Mouse (Mus musculus) left cerebral cortex, adult 18-20 months (tissue): ENCODE measurements around the gene Spata25. TPM values are rescaled to one million over a fixed set of nuclear protein-coding genes. Genes with fewer than 3 reads are reported as not detected.

Source experiments
- DNase-seq, 2 experiments: peaks; one replicate each; pipeline ENCODE4 v3.0.0; 2021 to 2022; ENCODE audit warnings: low spot score in 2 of 2, mixed read lengths in 1 of 2
- total RNA-seq, 2 experiments: library from RNA; stranded (reverse); gene quantifications; 2 replicates each; pipeline ENCODE4 v1.2.3; 2021

The Spata25 gene
- total RNA-seq, 2 experiments from 2014 or later: not detected

DNA sequence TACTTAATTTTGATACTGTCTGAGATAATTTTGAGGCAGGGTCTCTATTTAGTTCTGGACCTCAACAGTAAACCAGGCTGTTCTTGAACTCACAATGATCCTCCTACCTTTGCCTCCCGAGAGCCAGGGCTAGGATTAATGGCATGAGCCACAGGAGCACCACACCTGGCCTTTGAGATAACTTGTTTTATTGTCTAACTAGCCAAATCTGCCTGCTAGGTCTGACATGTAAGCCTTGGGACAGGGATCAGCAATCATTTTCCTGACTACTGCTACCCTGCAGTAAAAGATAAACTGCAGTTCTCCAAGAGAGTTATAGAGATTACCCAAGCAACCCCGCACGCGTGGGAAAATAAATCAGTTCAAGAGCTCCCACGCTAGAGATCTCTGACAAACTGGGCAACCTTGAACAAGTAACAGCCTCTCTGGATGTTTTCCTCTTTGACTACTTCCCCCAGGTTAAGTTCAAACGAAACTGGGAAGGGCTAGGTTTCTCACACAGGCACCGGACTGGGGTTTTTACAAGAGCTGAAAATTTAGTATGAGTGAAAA is 43.4 kb downstream of the Spata25 start:
- DNase-seq: no peak

DNA sequence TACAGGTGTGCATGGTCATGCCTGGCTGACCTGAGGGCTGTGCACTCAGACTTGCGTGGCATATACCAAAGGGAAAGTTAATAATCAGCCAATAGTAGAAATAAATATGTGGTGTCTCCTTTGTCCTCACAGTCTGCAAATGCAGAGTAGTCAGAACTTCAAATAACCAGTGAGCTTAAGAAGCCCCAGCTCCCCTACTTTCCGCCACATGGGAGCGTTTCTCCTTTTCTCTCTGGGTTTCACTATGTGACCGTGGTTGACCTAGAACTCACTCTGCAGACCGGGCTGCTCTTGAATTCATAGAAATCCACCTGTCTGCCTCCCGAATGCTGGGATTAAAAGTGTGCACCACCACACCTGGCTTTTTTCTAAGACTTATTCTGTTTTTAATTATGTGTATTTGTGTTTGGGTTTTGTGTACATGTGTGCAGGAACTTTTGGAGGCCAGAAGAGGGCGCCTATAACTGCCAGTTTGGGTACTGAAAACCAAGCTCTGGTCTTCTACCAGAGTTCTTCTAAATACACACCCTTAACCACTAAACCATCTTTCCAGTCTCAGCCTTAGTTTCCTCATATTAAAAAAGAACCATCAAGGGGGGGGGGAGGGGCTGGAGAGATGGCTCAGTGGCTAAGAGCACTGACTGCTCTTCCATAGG is 44.3 kb downstream of the Spata25 start:
- no peak for DNase-seq

GRCm38 (mm10) chr2:164781876-164782275 is 46.5 kb downstream of the Spata25 start:
- DNase-seq: no peak

DNA sequence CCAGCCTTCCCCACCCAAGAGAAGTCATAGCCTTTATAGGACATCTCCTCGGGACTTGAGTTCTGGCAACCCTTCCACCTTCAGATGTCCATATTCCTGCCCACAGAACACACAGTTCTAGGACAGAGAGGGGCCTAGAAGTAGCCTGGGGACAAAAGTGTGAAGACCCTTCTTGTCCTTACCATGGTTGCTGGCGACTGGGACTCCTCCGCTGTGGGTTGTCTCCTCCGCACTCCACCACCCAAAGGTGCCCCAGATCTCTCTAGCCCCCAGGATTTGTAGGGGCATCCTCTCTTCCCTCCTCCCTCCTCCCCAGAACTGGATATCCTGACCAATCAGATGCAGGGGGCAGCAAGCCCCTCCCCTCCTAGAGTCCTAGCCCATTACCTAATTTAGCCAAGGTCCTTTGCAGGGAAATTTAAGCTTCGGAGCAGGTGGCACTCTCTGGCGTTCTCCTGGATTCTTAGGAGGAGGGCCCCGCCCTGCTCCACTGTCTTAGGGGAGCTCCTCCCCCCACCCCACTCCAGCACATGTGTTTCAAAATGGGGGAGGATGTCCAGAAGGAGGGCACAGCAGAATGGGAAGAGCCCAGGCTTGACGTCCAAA is 48.8 kb downstream of the Spata25 start, which contains the start of gene Tnnc2:
Tnnc2 (minus strand) TSS at position 487 of the 606 bp plus-strand sequence.
- no peak for DNase-seq

GRCm38 (mm10) chr2:164778809-164779208 is 49.5 kb downstream of the Spata25 start:
- no peak for DNase-seq

DNA sequence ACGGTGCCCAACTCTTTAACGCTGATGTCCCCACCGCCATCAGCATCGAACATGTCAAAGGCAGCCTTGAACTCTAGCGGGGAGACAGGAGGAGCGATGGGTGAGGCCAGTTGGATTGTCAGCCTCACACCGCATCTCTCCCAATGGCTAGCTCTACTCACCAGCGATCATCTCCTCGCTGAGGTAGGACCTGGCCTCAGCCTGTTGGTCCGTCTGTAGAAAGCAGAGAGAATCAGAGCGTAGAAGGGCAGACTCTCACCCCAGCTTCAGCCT is 50.4 kb downstream of the Spata25 start:
- DNase-seq: no peak

- no peak for DNase-seq
Observed at GRCm38 (mm10) chr2:164777246-164778014, 50.9 kb downstream of the Spata25 start.

DNA sequence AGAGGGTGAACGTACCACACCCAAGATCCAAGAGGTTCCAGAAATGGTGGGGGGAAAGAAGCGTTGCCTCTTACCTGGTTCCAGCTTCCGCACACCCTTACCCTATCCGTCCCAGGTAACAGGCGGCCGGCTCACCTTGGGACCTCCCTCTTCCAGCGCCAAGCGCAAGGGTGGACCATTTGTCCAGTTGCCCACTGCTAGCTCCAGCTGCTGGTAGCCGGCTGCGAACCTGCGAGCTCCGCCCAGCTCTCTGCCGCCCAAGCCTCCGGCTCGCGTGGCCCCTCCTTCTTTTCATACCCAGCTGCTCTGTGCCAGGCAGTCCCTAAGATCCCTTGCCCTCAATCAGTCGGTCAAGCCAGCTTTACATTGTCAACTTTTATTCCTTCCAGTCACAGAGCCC is 51.5 kb downstream of the Spata25 start:
- no peak for DNase-seq

Other genes starting within 250 kb of the Spata25 start
- gene Wfdc6a, start 243.1 kb downstream of the Spata25 start, total RNA-seq: not detected
- gene Eppin, start 234.9 kb downstream of the Spata25 start, total RNA-seq: not detected
- not detected for gene Wfdc6b, start 215.0 kb downstream of the Spata25 start, total RNA-seq
- gene Wfdc8, start 214.9 kb downstream of the Spata25 start, total RNA-seq: not detected
- gene Wfdc16, start 189.7 kb downstream of the Spata25 start, total RNA-seq: not detected
- gene Wfdc10, start 172.5 kb downstream of the Spata25 start, total RNA-seq: not detected
- gene Wfdc9, start 172.0 kb downstream of the Spata25 start, total RNA-seq: not detected
- gene Wfdc11, start 154.4 kb downstream of the Spata25 start, total RNA-seq: not detected
- not detected for gene Wfdc13, start 143.4 kb downstream of the Spata25 start, total RNA-seq
- gene Spint4, start 130.0 kb downstream of the Spata25 start, total RNA-seq: not detected
- gene Spint5, start 113.2 kb downstream of the Spata25 start, total RNA-seq: not detected
- gene Wfdc3, start 82.6 kb downstream of the Spata25 start, total RNA-seq: 1 to 10 TPM; 1.3 to 1.5 TPM
- 10 to 100 TPM; 34.5 to 37.5 TPM for gene Dnttip1, start 82.6 kb downstream of the Spata25 start, total RNA-seq
- gene Ube2c, start 58.6 kb downstream of the Spata25 start, total RNA-seq: not detected
- gene Tnnc2, start 48.6 kb downstream of the Spata25 start, total RNA-seq: 1 to 10 TPM; 1.7 TPM
- 10 to 100 TPM; 52.9 to 57.0 TPM for gene Snx21, start 42.7 kb downstream of the Spata25 start, total RNA-seq
- 10 to 100 TPM; 25.5 to 26.1 TPM for gene Acot8, start 23.7 kb downstream of the Spata25 start, total RNA-seq
- gene Zswim3, start 23.4 kb downstream of the Spata25 start, total RNA-seq: 10 to 100 TPM; 10.1 to 10.2 TPM
- gene Zswim1, start 5.9 kb downstream of the Spata25 start, total RNA-seq: 10 to 100 TPM; 23.2 to 25.2 TPM
- 10 to 100 TPM; 93.1 to 93.6 TPM for gene Ctsa, start 4.3 kb upstream of the Spata25 start, total RNA-seq
- 1 to 10 TPM; 3.1 TPM for gene Neurl2, start 4.9 kb upstream of the Spata25 start, total RNA-seq
- gene Pltp, start 29.2 kb upstream of the Spata25 start, total RNA-seq: 10 to 100 TPM; 90.7 to 93.5 TPM
- 10 to 100 TPM; 40.6 to 46.1 TPM for gene Pcif1, start 50.8 kb upstream of the Spata25 start, total RNA-seq
- 10 to 100 TPM; 25.0 to 25.1 TPM for gene Zfp335, start 83.2 kb upstream of the Spata25 start, total RNA-seq
- gene Mmp9, start 112.2 kb upstream of the Spata25 start, total RNA-seq: 1 to 10 TPM; 2.0 to 2.1 TPM
- 100 to 1,000 TPM; 538 to 565 TPM for gene Slc12a5, start 132.3 kb upstream of the Spata25 start, total RNA-seq
- gene Ncoa5, start 206.3 kb upstream of the Spata25 start, total RNA-seq: 10 to 100 TPM; 53.4 to 56.8 TPM
- gene Cd40, start 227.1 kb upstream of the Spata25 start, total RNA-seq: under 1 TPM; 0.44 to 0.80 TPM